Mouse (Mus musculus) CH12.LX (cell line): ENCODE results near the gene Celf2.

ENCODE experiments used
- BHLHE40 ChIP-seq: IDR thresholded peaks from 2 replicates; pipeline ENCODE4 v1.6.1; 2011; ENCODE audit warnings: mild to moderate bottlenecking, low read depth, low read length, improper control_type of control experiment
- CHD1 ChIP-seq: IDR thresholded peaks from 2 replicates; pipeline ENCODE4 v1.6.1; 2012; ENCODE audit warnings: low read depth, low read length, improper control_type of control experiment, inconsistent platforms
- CTCF ChIP-seq, 2 experiments: IDR thresholded peaks in 1 of 2; conservative IDR thresholded peaks in 1 of 2; 2 replicates each; pipeline ENCODE4 v1.5.1; 2011 to 2012; ENCODE audit warnings: low read depth in 2 of 2, low read length in 2 of 2, improper control_type of control experiment in 1 of 2, inconsistent platforms in 1 of 2, mild to moderate bottlenecking in 1 of 2, moderate library complexity in 1 of 2
- JUND ChIP-seq: conservative IDR thresholded peaks from 2 replicates; pipeline ENCODE4 v1.6.1; 2011; ENCODE audit warnings: low read depth, low read length, improper control_type of control experiment
- MXI1 ChIP-seq: IDR thresholded peaks from 2 replicates; pipeline ENCODE4 v1.6.1; 2011; ENCODE audit warnings: mild to moderate bottlenecking, low read depth, low read length, improper control_type of control experiment
- MYC ChIP-seq: IDR thresholded peaks from 2 replicates; pipeline ENCODE4 v1.6.1; 2011; ENCODE audit warnings: low read depth, mild to moderate bottlenecking, improper control_type of control experiment, low read length
- POLR2A ChIP-seq: IDR thresholded peaks from 2 replicates; pipeline ENCODE4 v1.6.1; 2011; ENCODE audit warnings: low read depth, mild to moderate bottlenecking, improper control_type of control experiment, low read length
- RCOR1 ChIP-seq: conservative IDR thresholded peaks from 2 replicates; pipeline ENCODE4 v1.6.1; 2012; ENCODE audit warnings: low read depth, mild to moderate bottlenecking, inconsistent platforms, low read length, improper control_type of control experiment
- TBP ChIP-seq: conservative IDR thresholded peaks from 2 replicates; pipeline ENCODE4 v1.6.1; 2011; ENCODE audit warnings: low read depth, low read length, improper control_type of control experiment
- USF2 ChIP-seq: conservative IDR thresholded peaks from 2 replicates; pipeline ENCODE4 v1.6.1; 2011; ENCODE audit warnings: low read depth, low read length, improper control_type of control experiment
- ZC3H11A ChIP-seq: IDR thresholded peaks from 2 replicates; pipeline ENCODE4 v1.6.1; 2012; ENCODE audit warnings: low read depth, mild to moderate bottlenecking, inconsistent platforms, low read length, improper control_type of control experiment
- ZMIZ1 ChIP-seq: IDR thresholded peaks from 2 replicates; pipeline ENCODE4 v1.6.1; 2012; ENCODE audit warnings: low read depth, mild to moderate bottlenecking, inconsistent platforms, low read length, improper control_type of control experiment
- ZNF384 ChIP-seq: IDR thresholded peaks from 2 replicates; pipeline ENCODE4 v1.6.1; 2012; ENCODE audit warnings: low read depth, low read length, improper control_type of control experiment, inconsistent platforms

DNA sequence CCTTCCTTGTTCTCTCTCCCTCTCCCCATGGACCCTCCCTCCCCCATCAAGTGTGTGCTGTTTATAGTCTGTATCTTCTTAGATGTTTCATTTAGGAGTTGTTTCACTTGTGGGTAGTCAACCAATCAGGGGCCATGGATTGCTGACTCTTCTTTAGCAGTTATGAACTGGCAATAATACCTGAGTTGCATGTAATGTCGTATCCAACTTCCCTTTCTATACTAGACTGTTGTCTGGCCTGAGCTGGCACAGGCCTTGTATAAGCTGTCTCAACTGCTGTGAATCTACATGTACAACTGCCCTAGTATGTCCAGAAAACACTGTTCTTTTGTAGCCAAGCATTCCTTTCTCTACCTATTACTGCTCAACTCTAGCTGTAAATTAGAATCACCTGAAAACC is 813.0 kb downstream of the Celf2 start:
- TF ChIP-seq CTCF (conservative IDR thresholded peaks at IDR 0.05 in 1 of 2, IDR thresholded peaks at IDR 0.05 in 1 of 2; ENCODE audit: low read depth in 2 of 2, low read length in 2 of 2) (no peak), TBP (no peak), USF2 (no peak), ZMIZ1 (no peak), BHLHE40 (no peak), POLR2A (no peak), ZNF384 (no peak), ZC3H11A (no peak), MXI1 (no peak), MYC (no peak), JUND (no peak), RCOR1 (no peak), CHD1 (no peak)
